Mouse (Mus musculus) bone marrow macrophage, adult 2 months (primary cell): Measurements from ENCODE around the gene Sestd1.

Experiments
- CTCF ChIP-seq: IDR thresholded peaks from 2 replicates; pipeline ENCODE4 v1.5.1; 2012; ENCODE audit warnings: low read depth, mild to moderate bottlenecking, low read length, moderate library complexity
- POLR2A ChIP-seq: IDR thresholded peaks from 2 replicates; pipeline ENCODE4 v1.6.1; 2012; ENCODE audit warnings: mild to moderate bottlenecking, low read depth, low read length, borderline replicate concordance

- no peak for TF ChIP-seq POLR2A
- TF ChIP-seq CTCF, result no peak
Observed at GRCm38 (mm10) chr2:77302655-77303348, 22.4 kb upstream of the Sestd1 start.
